Mouse (Mus musculus) right cerebral cortex, postnatal 14 days (tissue): ENCODE data around the gene Dram1.

ENCODE experiments used
- DNase-seq: peaks from one replicate; pipeline ENCODE4 v3.0.0; 2022

Dram1 gene

GRCm38 (mm10) chr10:88346454-88347245, 32.2 kb downstream of the Dram1 start:
- DNase-seq: no peak

- DNase-seq: no peak
These were observed 32.9 kb downstream of the Dram1 start for GRCm38 (mm10) chr10:88345899-88346401.

- no peak for DNase-seq
These were observed 37.5 kb downstream of the Dram1 start for GRCm38 (mm10) chr10:88341368-88341767.

GRCm38 (mm10) chr10:88340660-88341059, 38.2 kb downstream of the Dram1 start:
- no peak for DNase-seq

- DNase-seq: no peak
These were observed 48.2 kb downstream of the Dram1 start for GRCm38 (mm10) chr10:88330695-88331094.

GRCm38 (mm10) chr10:88328056-88328450, 50.8 kb downstream of the Dram1 start:
- DNase-seq: no peak

- DNase-seq: peak; percentile 64
These were observed 51.5 kb downstream of the Dram1 start for GRCm38 (mm10) chr10:88327160-88328055.

- no peak for DNase-seq
These were observed 57.1 kb downstream of the Dram1 start for GRCm38 (mm10) chr10:88321739-88322138.

- no peak for DNase-seq
These were observed 58.0 kb downstream of the Dram1 start for GRCm38 (mm10) chr10:88320714-88321416.

- no peak for DNase-seq
These were observed 60.7 kb downstream of the Dram1 start for GRCm38 (mm10) chr10:88318179-88318578.

- no peak for DNase-seq
These were observed 61.7 kb downstream of the Dram1 start for GRCm38 (mm10) chr10:88317151-88317550.

- DNase-seq: no peak
These were observed 64.0 kb downstream of the Dram1 start for GRCm38 (mm10) chr10:88314841-88315240.

- DNase-seq: no peak
These were observed 69.0 kb downstream of the Dram1 start for GRCm38 (mm10) chr10:88309851-88310250.

GRCm38 (mm10) chr10:88306235-88306634, 72.6 kb downstream of the Dram1 start:
- no peak for DNase-seq

GRCm38 (mm10) chr10:88304302-88304701, 74.6 kb downstream of the Dram1 start:
- DNase-seq: peak; percentile 74

- DNase-seq: no peak
These were observed 75.8 kb downstream of the Dram1 start for GRCm38 (mm10) chr10:88303079-88303478.

- no peak for DNase-seq
These were observed 76.9 kb downstream of the Dram1 start for GRCm38 (mm10) chr10:88301802-88302470.

- no peak for DNase-seq
These were observed 81.9 kb downstream of the Dram1 start for GRCm38 (mm10) chr10:88296991-88297390.

- no peak for DNase-seq
These were observed 83.8 kb downstream of the Dram1 start for GRCm38 (mm10) chr10:88295091-88295490.

GRCm38 (mm10) chr10:88288061-88288460, 90.8 kb downstream of the Dram1 start:
- DNase-seq: no peak

- no peak for DNase-seq
These were observed 91.6 kb downstream of the Dram1 start for GRCm38 (mm10) chr10:88287261-88287660.

- DNase-seq: no peak
These were observed 94.4 kb downstream of the Dram1 start for GRCm38 (mm10) chr10:88284343-88284990.
